Mouse (Mus musculus) hindbrain, postnatal 0 days (tissue): ENCODE measurements around the gene Tnnc1. TPM values are rescaled to one million over a fixed set of nuclear protein-coding genes. Genes with fewer than 3 reads are reported as not detected.
A peak's percentile ranks its signal among the peaks of the same experiment; 100 is the strongest.

Source experiments
- ATAC-seq: fragments of 200-750 bp; cut with Nextera tagmentation; 2 replicates; pipeline ENCODE4 v1.8.0; 2017; ENCODE audit warnings: mild to moderate bottlenecking, moderate TSS enrichment, moderate library complexity
- DNase-seq: peaks from one replicate; pipeline ENCODE4 v3.0.0-alpha.2; 2015; ENCODE audit warnings: low spot score
- H3K27ac ChIP-seq: fragments of 300-500 bp; sonication (generic); 2 replicates; pipeline ENCODE4 v1.5.1; 2014; ENCODE audit warnings: mild to moderate bottlenecking
- H3K27me3 ChIP-seq: fragments of 300-500 bp; sonication (generic); 2 replicates; pipeline ENCODE4 v1.6.1; 2014; ENCODE audit warnings: low read length, mixed read lengths; ENCODE audit not compliant: insufficient read depth
- H3K36me3 ChIP-seq: fragments of 300-500 bp; sonication (generic); 2 replicates; pipeline ENCODE4 v1.6.1; 2014; ENCODE audit warnings: low read length, mixed read lengths; ENCODE audit not compliant: insufficient read depth
- H3K4me1 ChIP-seq: fragments of 300-500 bp; sonication (generic); 2 replicates; pipeline ENCODE4 v1.6.1; 2014; ENCODE audit warnings: antibody characterized with exemption, low read length, mixed read lengths; ENCODE audit not compliant: insufficient read depth
- H3K4me2 ChIP-seq: fragments of 300-500 bp; sonication (generic); 2 replicates; pipeline ENCODE4 v1.6.1; 2014; ENCODE audit warnings: low read depth, mild to moderate bottlenecking, low read length, moderate library complexity, mixed read lengths
- H3K4me3 ChIP-seq: fragments of 300-500 bp; sonication (generic); 2 replicates; pipeline ENCODE4 v1.5.1; 2014; ENCODE audit warnings: low read length
- H3K9ac ChIP-seq: fragments of 300-500 bp; sonication (generic); replicated peaks from 2 replicates; pipeline ENCODE4 v1.6.1; 2014; ENCODE audit warnings: mild to moderate bottlenecking, low read length, moderate library complexity, mixed read lengths
- H3K9me3 ChIP-seq: fragments of 300-500 bp; sonication (generic); 2 replicates; pipeline ENCODE4 v1.6.1; 2016; ENCODE audit warnings: low read length, mixed read lengths
- CTCF ChIP-seq: IDR thresholded peaks from 2 replicates; pipeline ENCODE4 v1.5.1; 2016; ENCODE audit warnings: antibody characterized with exemption, control low read depth, low read depth
- WGBS: fragments of 180-500 bp; shearing (Covaris S2); extraction: QIAGEN DNeasy Blood & Tissue Kit; methylation state at CpG from one replicate; pipeline ENCODE4 v1.1.7; 2014; 5-methylcytosine and 5-hydroxymethylcytosine counted together
- polyA plus RNA-seq: library from polyadenylated mRNA; unstranded; fragments of >200 nt; fragmentation: Nextera tagmentation; extraction: Ambion mirVana; gene quantifications from 2 replicates; pipeline ENCODE4 v1.2.1, GENCODE M21; 2015
- total RNA-seq: library from RNA; depleted of rRNA; stranded (reverse); fragments of >200 nt; gene quantifications from 2 replicates; pipeline ENCODE4 v1.2.3, GENCODE M21; 2014

Gene Tnnc1
- total and polyA plus RNA-seq, 2 experiments from 2014 or later, result 0.68 to 2.9 TPM

GRCm38 (mm10) chr14:31194441-31194840 lies 13.7 kb upstream of the Tnnc1 start:
- no peaks in the 10 kb centered on the region for H3K27me3 ChIP-seq
- no peak overlapping the region for H3K9ac ChIP-seq
- no peaks in the 10 kb centered on the region for H3K4me1 ChIP-seq
- H3K4me3 ChIP-seq, result no peak overlapping the region
- ATAC-seq (no peak), DNase-seq (no peak)
- H3K4me2 ChIP-seq, result no peak overlapping the region
- H3K9me3 ChIP-seq, result no peaks in the 10 kb centered on the region
- peaks cover 39% of the 10 kb centered on the region for H3K36me3 ChIP-seq
- H3K27ac ChIP-seq, result no peak overlapping the region
- no peak for TF ChIP-seq CTCF
- WGBS, result 84% methylated on average over 2 of the region's 2 CpGs

- no peak overlapping the region for H3K4me2 ChIP-seq
- no peak overlapping the region for H3K4me3 ChIP-seq
- H3K27ac ChIP-seq, result no peak overlapping the region
- DNase-seq, result no peak
- no peak for ATAC-seq
- WGBS, result 68% methylated on average over 14 of the region's 14 CpGs
- no peaks in the 10 kb centered on the region for H3K27me3 ChIP-seq
- no peaks in the 10 kb centered on the region for H3K9me3 ChIP-seq
- H3K9ac ChIP-seq, result no peak overlapping the region
- no peak for TF ChIP-seq CTCF
- peaks cover 38% of the 10 kb centered on the region for H3K36me3 ChIP-seq
- H3K4me1 ChIP-seq, result no peaks in the 10 kb centered on the region
Observed at GRCm38 (mm10) chr14:31194891-31195513, 13.1 kb upstream of the Tnnc1 start.

- WGBS, result 96% methylated on average over 4 of the region's 4 CpGs
- DNase-seq, result no peak
Observed at GRCm38 (mm10) chr14:31195521-31195920, 12.6 kb upstream of the Tnnc1 start.

DNA sequence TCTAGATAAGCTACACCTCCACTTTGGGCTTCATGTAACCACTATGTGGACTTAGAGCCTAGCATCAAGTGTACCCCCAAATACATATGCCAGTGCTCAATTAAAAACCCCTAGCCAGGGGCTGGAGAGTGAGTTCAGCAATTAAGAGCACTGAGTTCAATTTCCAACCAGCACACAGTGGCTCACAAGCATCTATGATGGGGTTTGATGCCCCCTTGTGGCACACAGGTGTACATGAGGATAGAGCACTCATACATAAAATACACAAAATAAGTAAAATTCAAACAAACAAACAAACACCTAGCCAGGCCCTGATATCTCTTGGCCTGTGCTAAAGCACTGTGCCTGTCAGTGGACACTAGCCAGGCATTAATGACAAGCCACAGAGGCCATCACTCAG lies 12.1 kb upstream of the Tnnc1 start:
- Histone ChIP-seq H3K4me3 (no peak overlapping the region), H3K9me3 (no peaks in the 10 kb centered on the region), H3K27ac (no peak overlapping the region), H3K27me3 (no peaks in the 10 kb centered on the region), H3K9ac (no peak overlapping the region), H3K4me1 (no peaks in the 10 kb centered on the region), H3K4me2 (no peak overlapping the region), H3K36me3 (peaks cover 34% of the 10 kb centered on the region)
- ATAC-seq (peak; percentile 31; the same call in 1 of the 2 replicates), DNase-seq (peak; percentile 69)
- peak; percentile 73 for TF ChIP-seq CTCF

More at GRCm38 (mm10) chr14:31195521-31195920, 12.6 kb upstream of the Tnnc1 start:
- Histone ChIP-seq H3K36me3 (peaks cover 36% of the 10 kb centered on the region), H3K9me3 (no peaks in the 10 kb centered on the region), H3K4me2 (no peak overlapping the region), H3K27ac (no peak overlapping the region), H3K9ac (no peak overlapping the region), H3K4me1 (no peaks in the 10 kb centered on the region), H3K4me3 (no peak overlapping the region), H3K27me3 (no peaks in the 10 kb centered on the region)
- TF ChIP-seq CTCF, result no peak
- ATAC-seq, result no peak

- ATAC-seq (peak; percentile 50), DNase-seq (peak; percentile 39)
- Histone ChIP-seq H3K27me3 (no peaks in the 10 kb centered on the region), H3K4me3 (no peak overlapping the region), H3K27ac (no peak overlapping the region), H3K4me2 (no peak overlapping the region), H3K9ac (no peak overlapping the region), H3K4me1 (no peaks in the 10 kb centered on the region), H3K9me3 (no peaks in the 10 kb centered on the region), H3K36me3 (peaks cover 31% of the 10 kb centered on the region)
- no peak for TF ChIP-seq CTCF
- WGBS, result 47% methylated on average over 16 of the region's 16 CpGs
Observed at GRCm38 (mm10) chr14:31197547-31198516, 10.3 kb upstream of the Tnnc1 start.

GRCm38 (mm10) chr14:31199599-31199998 lies 8.5 kb upstream of the Tnnc1 start:
- peaks cover 35% of the 10 kb centered on the region for H3K36me3 ChIP-seq
- TF ChIP-seq CTCF, result no peak
- H3K27ac ChIP-seq, result no peak overlapping the region
- 93% methylated on average over 7 of the region's 7 CpGs for WGBS
- no peak overlapping the region for H3K4me2 ChIP-seq
- H3K4me3 ChIP-seq, result no peak overlapping the region
- H3K9me3 ChIP-seq, result no peaks in the 10 kb centered on the region
- H3K9ac ChIP-seq, result no peak overlapping the region
- no peaks in the 10 kb centered on the region for H3K27me3 ChIP-seq
- no peak for DNase-seq
- no peak for ATAC-seq
- peaks cover 2% of the 10 kb centered on the region; the same call in 1 of the 2 replicates for H3K4me1 ChIP-seq
